Mouse (Mus musculus) yolk sac, embryonic 10.5 days (tissue): ENCODE results near the gene Epb41l1.

Experiments used
- DNase-seq: peaks from one replicate; pipeline ENCODE4 v3.0.0-alpha.2; 2017; ENCODE audit warnings: low spot score

Epb41l1 gene

GRCm38 (mm10) chr2:156460470-156460869 is 39.8 kb downstream of the Epb41l1 start:
- DNase-seq: no peak

- no peak for DNase-seq
Observed at GRCm38 (mm10) chr2:156462154-156463029, 41.7 kb downstream of the Epb41l1 start.

GRCm38 (mm10) chr2:156464416-156464815 is 43.7 kb downstream of the Epb41l1 start:
- DNase-seq: no peak

GRCm38 (mm10) chr2:156467538-156467937 is 46.8 kb downstream of the Epb41l1 start:
- DNase-seq: no peak

DNA sequence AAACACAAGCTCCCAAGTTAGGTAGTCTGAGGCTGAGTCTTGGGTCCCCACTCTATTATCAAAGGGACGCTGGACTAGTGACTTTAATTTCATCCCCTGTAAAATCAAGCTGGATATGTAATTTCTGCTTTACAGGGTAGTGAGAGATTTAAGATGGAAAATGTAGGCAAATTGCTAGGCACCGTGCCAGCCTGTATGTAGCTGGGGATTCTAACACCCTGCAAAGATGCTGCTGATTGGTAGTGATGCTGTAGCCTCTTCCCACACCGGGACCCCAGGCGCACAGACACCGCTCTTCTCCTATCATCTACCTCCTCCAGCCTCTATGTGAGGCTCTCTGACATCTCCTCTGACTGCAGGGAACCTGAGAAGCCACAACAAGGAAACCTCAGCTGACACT is 48.2 kb downstream of the Epb41l1 start:
- DNase-seq: no peak

DNA sequence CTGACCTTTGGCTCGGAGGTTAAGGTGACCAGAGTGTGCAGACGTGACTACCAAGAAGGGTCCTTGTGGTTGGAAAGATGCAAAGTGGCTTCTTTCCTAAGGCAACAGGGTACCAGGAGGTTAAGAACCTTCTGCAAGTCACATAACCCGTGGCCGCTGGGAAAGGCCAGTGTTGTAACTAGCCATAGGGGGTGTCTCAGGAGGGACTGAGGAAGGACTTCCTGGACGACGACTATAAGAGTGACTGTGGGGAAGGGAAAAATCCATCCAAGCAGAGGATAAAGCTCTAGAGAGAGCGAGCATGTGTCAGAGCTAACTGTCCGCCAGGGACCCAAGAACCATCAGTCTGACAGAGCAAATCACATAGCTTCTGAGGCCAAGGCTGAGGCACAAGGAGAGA is 48.8 kb downstream of the Epb41l1 start:
- no peak for DNase-seq

DNA sequence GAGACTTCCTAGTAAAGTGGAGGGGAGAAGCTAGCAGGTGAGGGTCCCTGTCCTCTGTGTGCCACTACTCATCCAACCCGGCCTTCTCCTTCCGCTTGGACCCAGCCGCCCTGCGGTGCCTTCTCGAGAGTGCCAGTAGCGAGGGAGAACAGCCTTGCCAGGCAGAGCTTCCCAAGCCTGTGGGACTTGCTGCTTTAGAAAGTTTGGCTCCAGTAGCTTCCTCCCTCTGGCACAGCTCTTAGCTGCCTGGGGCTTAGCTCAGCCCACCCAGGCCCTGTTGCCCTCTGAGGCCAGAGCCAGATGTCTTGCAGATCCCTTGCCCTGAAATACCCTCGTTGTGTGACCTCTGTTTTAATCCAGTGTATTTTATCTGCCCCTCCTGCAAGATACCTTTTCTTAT is 50.2 kb downstream of the Epb41l1 start:
- no peak for DNase-seq

DNA sequence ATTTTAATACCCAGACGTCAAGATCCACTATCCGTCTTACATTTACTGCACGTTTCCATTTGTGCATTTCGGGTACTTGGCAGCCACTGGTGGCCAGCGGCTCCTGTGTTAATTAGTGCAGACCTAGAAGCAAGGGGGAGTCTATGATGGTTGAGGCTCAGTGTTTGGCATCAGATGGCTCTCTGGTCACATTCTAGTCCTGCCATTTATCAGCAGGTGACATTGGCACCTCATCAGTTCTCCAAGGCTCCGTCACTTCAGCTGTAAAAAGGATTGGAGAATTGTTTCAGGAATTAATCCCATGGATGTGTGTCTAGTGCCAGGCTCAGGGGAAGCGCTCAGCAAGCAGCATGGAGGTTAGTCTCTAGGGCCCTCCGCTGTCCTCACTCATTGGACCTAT is 51.6 kb downstream of the Epb41l1 start:
- no peak for DNase-seq

DNA sequence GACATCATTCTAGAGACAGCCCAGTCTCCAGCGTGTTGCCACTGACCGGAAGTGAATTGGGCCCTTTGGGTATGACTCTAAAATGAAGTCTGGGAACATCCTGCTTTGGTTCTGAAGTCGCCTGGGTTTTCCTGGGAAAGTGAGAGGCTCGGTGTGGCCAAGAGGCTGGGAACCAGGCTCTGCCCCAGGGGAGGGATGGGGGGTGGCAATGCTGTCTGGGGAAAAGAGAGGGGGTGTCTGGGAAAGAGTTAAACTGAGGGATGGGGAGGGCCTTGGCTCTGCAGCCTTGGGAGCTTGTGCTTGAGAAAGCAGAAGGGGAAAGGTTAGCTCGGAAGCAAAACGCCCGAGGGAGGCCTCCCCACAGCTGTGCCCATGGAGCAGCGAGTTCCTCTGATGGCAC is 53.0 kb downstream of the Epb41l1 start:
- no peak for DNase-seq

- DNase-seq: no peak
Observed at GRCm38 (mm10) chr2:156474111-156474510, 53.4 kb downstream of the Epb41l1 start.

- peak; percentile 70 for DNase-seq
Observed at GRCm38 (mm10) chr2:156474891-156475284, 54.2 kb downstream of the Epb41l1 start.

GRCm38 (mm10) chr2:156475285-156476110 is 54.8 kb downstream of the Epb41l1 start:
- peak; percentile 75 for DNase-seq

DNA sequence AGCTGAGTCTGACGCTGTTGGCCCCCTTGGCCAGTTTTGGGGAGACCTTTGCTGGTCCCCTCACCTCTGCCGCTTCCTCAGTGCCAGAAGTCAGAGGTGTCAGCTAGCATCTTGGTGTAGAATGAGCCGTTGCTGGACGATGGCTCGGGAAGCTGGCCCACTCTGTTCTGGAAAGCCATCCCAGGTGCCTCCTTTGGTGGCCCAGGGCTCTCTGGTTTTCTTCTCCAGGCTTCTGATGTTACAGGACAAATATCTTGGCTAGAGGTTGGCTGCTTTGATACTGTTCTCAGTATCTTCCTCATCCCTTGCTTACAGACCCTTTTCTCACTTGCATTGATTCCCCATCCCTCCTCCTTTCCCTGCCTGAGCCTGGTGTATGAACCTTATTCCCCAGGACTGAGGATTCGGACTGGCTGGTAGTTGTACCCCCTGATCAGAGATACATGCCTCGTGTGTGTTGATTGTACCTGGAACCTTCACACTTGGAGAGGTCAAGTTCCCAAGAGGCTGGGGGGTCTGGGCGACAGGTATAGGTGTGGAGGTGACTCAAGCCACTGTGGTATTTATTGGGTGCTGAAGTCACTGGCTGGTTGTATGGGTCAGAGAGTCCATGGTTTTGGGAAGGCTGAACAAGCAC is 55.5 kb downstream of the Epb41l1 start:
- DNase-seq: no peak

DNA sequence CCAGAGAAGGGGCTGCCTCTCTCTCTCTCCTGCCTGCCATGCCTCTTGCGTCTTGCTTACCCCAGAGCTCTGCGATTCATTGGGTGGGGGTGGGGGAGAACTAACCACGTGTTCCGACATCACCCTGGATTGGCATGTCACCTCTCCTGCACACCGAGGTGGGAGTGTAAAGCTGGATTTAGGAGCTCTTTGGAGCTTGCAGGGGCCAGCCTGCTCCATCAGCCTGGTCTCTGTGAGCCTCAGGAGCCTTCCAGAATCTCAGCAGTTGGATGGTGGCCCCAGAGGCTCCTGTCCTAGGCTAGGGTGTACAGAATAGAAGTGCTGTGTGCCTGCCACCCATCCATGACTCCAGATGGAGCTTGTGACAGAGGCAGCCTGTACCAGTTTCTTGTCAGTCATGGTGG is 56.0 kb downstream of the Epb41l1 start:
- DNase-seq: no peak

GRCm38 (mm10) chr2:156478046-156478690 is 57.5 kb downstream of the Epb41l1 start:
- no peak for DNase-seq

- DNase-seq: no peak
Observed at GRCm38 (mm10) chr2:156479833-156480232, 59.1 kb downstream of the Epb41l1 start.

GRCm38 (mm10) chr2:156480267-156480666 is 59.6 kb downstream of the Epb41l1 start:
- no peak for DNase-seq

- no peak for DNase-seq
Observed at GRCm38 (mm10) chr2:156482299-156482698, 61.6 kb downstream of the Epb41l1 start.

DNA sequence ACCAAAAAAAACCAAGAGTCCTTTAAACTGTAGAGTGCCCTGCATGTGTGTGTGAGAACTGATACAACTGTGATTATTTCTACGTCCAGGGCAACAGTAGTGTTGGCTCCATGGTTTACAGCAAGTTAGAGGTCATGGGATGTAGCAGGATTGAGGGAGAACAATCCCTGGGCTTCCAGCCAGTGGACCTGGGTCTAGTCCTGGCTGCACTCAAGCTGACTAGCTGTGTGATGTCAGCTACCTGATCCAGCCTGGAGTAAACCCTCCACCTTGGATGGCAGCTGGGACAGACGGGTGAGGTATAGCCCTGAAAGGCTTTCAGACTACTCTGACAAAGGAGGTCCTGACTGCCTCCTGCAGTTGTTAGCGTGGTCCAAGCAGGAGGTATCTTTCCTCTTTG is 62.1 kb downstream of the Epb41l1 start:
- no peak for DNase-seq

DNA sequence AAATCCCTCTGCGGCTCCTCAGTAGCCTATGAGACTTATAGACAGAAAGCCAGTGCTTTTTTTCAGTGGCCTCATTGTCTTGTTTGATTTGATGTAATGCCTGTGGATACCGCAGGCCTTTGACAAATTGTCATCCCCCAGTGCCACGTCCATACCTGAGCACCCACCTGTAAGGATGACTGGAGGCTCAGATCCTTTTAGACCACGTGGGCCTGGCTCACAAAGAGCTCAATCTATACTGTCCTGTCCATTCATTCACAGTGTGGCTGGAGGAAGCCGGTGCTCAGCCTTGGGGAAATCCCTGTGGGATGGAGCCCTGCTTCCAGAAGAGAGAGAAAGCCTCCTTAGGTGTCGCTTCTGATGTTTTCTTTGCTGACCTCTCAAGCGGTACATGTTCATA is 62.5 kb downstream of the Epb41l1 start:
- no peak for DNase-seq

- no peak for DNase-seq
Observed at GRCm38 (mm10) chr2:156486086-156486751, 65.5 kb downstream of the Epb41l1 start.
